ENCODE assay signal across 8 mouse cellular contexts in the genomic region with DNA sequence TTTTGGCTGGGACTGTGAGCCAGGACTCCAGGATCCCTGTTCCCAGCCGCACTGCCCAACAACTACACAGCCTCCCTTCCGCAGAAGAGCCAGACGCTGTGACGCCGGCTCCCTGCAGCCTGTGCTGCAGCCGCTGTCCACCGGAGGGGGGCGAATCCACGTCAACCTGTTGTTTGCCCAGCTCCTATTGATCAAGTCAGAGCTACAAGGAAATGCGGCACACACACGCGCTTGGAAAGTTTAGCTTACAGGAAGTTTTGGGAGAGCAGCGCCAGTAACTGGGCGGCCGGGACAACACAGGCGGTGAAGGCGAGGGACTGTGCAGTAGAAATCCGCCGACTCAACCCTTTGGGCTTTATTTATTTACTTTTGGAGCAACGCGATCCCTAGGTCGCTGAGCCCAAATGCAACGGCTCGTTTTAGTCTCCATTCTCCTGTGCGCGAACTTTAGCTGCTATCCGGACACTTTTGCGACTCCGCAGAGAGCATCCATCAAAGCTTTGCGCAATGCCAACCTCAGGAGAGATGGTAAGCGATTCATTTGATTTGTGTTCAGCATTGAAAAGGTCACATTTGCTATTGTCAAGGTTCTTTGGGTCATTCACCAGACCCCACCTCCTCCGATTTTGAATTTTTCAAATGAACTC. TPM values are rescaled to one million over a fixed set of nuclear protein-coding genes. Genes with fewer than 3 reads are reported as not detected.
DNase-seq lines count a peak whose midpoint lies in the region; ATAC-seq and TF ChIP-seq lines count a peak whose summit lies in the region.

A gene (plus strand): TSS at position 194 of the 647 bp plus-strand sequence.

- ATAC-seq in forebrain, postnatal 0 days = peak; percentile 82

- H3K9ac ChIP-seq in MEL (ENCODE audit: control insufficient read depth, low read depth, low read length, poor library complexity, severe bottlenecking) = no peak within 1 kb of the TSS
- H3K9ac ChIP-seq in forebrain, postnatal 0 days = 0 out of 2 replicates have a peak within 1 kb of the TSS, but pooled peaks have one; percentile 10

- TF ChIP-seq EP300 in MEL (IDR thresholded peaks at IDR 0.05; ENCODE audit: low read depth in 1 of 2, low read length in 2 of 2) = no peak

- peak; percentile 5 for TF ChIP-seq RAD21 in MEL (IDR thresholded peaks at IDR 0.05; ENCODE audit: low read depth, low read length)

- H3K79me2 ChIP-seq in MEL (ENCODE audit: control insufficient read depth, insufficient read depth, low read length, poor library complexity) = no peaks in the 10 kb centered on the region

- no peaks in the 10 kb centered on the region for H3K27me3 ChIP-seq in MEL (ENCODE audit: control insufficient read depth in 1 of 2, insufficient read depth in 2 of 2, low read length in 2 of 2)
- no peaks in the 10 kb centered on the region for H3K27me3 ChIP-seq in forebrain, postnatal 0 days (ENCODE audit: insufficient read depth, low read length)

- H3K27ac ChIP-seq in MEL (ENCODE audit: control insufficient read depth, low read depth, low read length) = no peak within 1 kb of the TSS
- no peak within 1 kb of the TSS for H3K27ac ChIP-seq in forebrain, postnatal 0 days (ENCODE audit: low read depth, low read length)
- H3K27ac ChIP-seq in layer of hippocampus, adult 2 months = peak within 1 kb of the TSS; percentile 61

- no peak for TF ChIP-seq POLR2A in MEL (IDR thresholded peaks at IDR 0.05; ENCODE audit: control insufficient read depth in 1 of 2, insufficient read depth in 1 of 2, low read depth in 1 of 2, low read length in 2 of 2, poor library complexity in 1 of 2)
- no peak for TF ChIP-seq POLR2A in brain, embryonic 14.5 days (IDR thresholded peaks at IDR 0.05; ENCODE audit: borderline replicate concordance, extremely low read depth, insufficient read depth, insufficient read length, poor library complexity, severe bottlenecking)

- H3K9me3 ChIP-seq in MEL (replicated peaks; ENCODE audit: insufficient read depth, low read length) = no peaks in the 10 kb centered on the region
- no peaks in the 10 kb centered on the region for H3K9me3 ChIP-seq in forebrain, postnatal 0 days (ENCODE audit: low read length)

- WGBS in forebrain, postnatal 0 days = 2% methylated on average over 32 of the region's 32 CpGs

- no peak for DNase-seq in MEL (ENCODE audit: low read depth, low spot score)
- peak; percentile 82 for DNase-seq in brain, embryonic 14.5 days (ENCODE audit: low read depth)
- DNase-seq in forebrain, postnatal 0 days = peak; percentile 41
- DNase-seq in heart, postnatal 4 days = peak; percentile 81
- DNase-seq in layer of hippocampus, adult 2 months (ENCODE audit: low spot score in 2 of 2) = peak in 1 of 2 experiments; percentile 9
- peak; percentile 76 for DNase-seq in lung, postnatal 10 days
- peak; percentile 11 for DNase-seq in retina, postnatal 7 days (ENCODE audit: low read depth, low spot score)
- no peak for DNase-seq in thymus, postnatal 10 days (ENCODE audit: low spot score in 2 of 2)

- no peak within 1 kb of the TSS for H3K4me3 ChIP-seq in MEL (ENCODE audit: control insufficient read depth in 1 of 2, insufficient read depth in 1 of 2, low read depth in 2 of 2, low read length in 2 of 2)
- peak within 1 kb of the TSS; percentile 33 for H3K4me3 ChIP-seq in forebrain, postnatal 0 days (ENCODE audit: low read depth, low read length)
- peak within 1 kb of the TSS; percentile 53 for H3K4me3 ChIP-seq in layer of hippocampus, adult 2 months

- peak within 1 kb of the TSS; percentile 60 for H3K4me2 ChIP-seq in forebrain, postnatal 0 days (ENCODE audit: low read depth)

- no peaks in the 10 kb centered on the region for H3K4me1 ChIP-seq in MEL (ENCODE audit: control insufficient read depth in 1 of 2, insufficient read depth in 2 of 2, low read length in 2 of 2)
- H3K4me1 ChIP-seq in forebrain, postnatal 0 days (ENCODE audit: insufficient read depth) = peaks cover 2% of the 10 kb centered on the region; the same call in 1 of the 2 replicates

- H3K36me3 ChIP-seq in MEL (ENCODE audit: control insufficient read depth in 1 of 2, insufficient read depth in 2 of 2, low read length in 2 of 2) = no peaks in the 10 kb centered on the region
- no peaks in the 10 kb centered on the region for H3K36me3 ChIP-seq in forebrain, postnatal 0 days (ENCODE audit: insufficient read depth)

- TF ChIP-seq CTCF in MEL (IDR thresholded peaks at IDR 0.05 in 2 of 3, conservative IDR thresholded peaks at IDR 0.05 in 1 of 3; ENCODE audit: control insufficient read depth in 1 of 3, insufficient read depth in 1 of 3, low read depth in 2 of 3, low read length in 3 of 3, poor library complexity in 1 of 3, severe bottlenecking in 1 of 3) = peak in 2 of 3 experiments; percentile 14 to 36; a peak in 4 of 6 replicates
- peak; percentile 60 for TF ChIP-seq CTCF in brain, embryonic 14.5 days (IDR thresholded peaks at IDR 0.05; ENCODE audit: borderline replicate concordance, extremely low read depth, insufficient read depth, insufficient read length)
- TF ChIP-seq CTCF in forebrain, postnatal 0 days (IDR thresholded peaks at IDR 0.05; ENCODE audit: low read depth) = peak; percentile 58
- TF ChIP-seq CTCF in layer of hippocampus, adult 2 months (conservative IDR thresholded peaks at IDR 0.05) = peak; percentile 64

TF ChIP-seq in MEL, 35 proteins besides CTCF, POLR2A, EP300 and RAD21:
- TF ChIP-seq TBP (IDR thresholded peaks at IDR 0.05; ENCODE audit: low read depth, low read length) = no peak
- TF ChIP-seq MAX (IDR thresholded peaks at IDR 0.05; ENCODE audit: low read length) = no peak
- TF ChIP-seq NRF1 (IDR thresholded peaks at IDR 0.05; ENCODE audit: insufficient read depth, low read depth, low read length, poor library complexity, severe bottlenecking) = no peak
- TF ChIP-seq CHD2 (IDR thresholded peaks at IDR 0.05; ENCODE audit: low read length) = no peak
- no peak for TF ChIP-seq ETS1 (IDR thresholded peaks at IDR 0.05; ENCODE audit: low read depth, low read length)
- no peak for TF ChIP-seq USF1 (IDR thresholded peaks at IDR 0.05; ENCODE audit: low read depth, low read length)
- no peak for TF ChIP-seq POLR2AphosphoS5 (IDR thresholded peaks at IDR 0.05; ENCODE audit: borderline replicate concordance, low read depth, low read length)
- TF ChIP-seq MXI1 (IDR thresholded peaks at IDR 0.05; ENCODE audit: low read depth, low read length) = no peak
- no peak for TF ChIP-seq ZKSCAN1 (IDR thresholded peaks at IDR 0.05; ENCODE audit: low read depth, low read length)
- no peak for TF ChIP-seq USF2 (IDR thresholded peaks at IDR 0.05; ENCODE audit: borderline replicate concordance in 1 of 2, insufficient read depth in 1 of 2, low read depth in 1 of 2, low read length in 2 of 2)
- TF ChIP-seq GABPA (IDR thresholded peaks at IDR 0.05; ENCODE audit: low read depth, low read length) = no peak
- no peak for TF ChIP-seq JUND (IDR thresholded peaks at IDR 0.05; ENCODE audit: low read depth, low read length)
- TF ChIP-seq NELFE (IDR thresholded peaks at IDR 0.05; ENCODE audit: low read depth, low read length) = no peak
- no peak for TF ChIP-seq SMC3 (IDR thresholded peaks at IDR 0.05; ENCODE audit: low read depth, low read length)
- no peak for TF ChIP-seq UBTF (IDR thresholded peaks at IDR 0.05; ENCODE audit: borderline replicate concordance, insufficient read depth, low read depth, low read length)
- TF ChIP-seq SIN3A (IDR thresholded peaks at IDR 0.05; ENCODE audit: low read length) = no peak
- no peak for TF ChIP-seq BHLHE40 (IDR thresholded peaks at IDR 0.05; ENCODE audit: borderline replicate concordance, low read depth, low read length)

RNA-seq across cellular contexts. Expression of the gene that starts here (rescaled TPM):
- not detected in 2 replicates for total RNA-seq in MEL (2012; rRNA removed)
- not detected for polyA plus RNA-seq in MEL (2012; ENCODE audit: insufficient read depth in 1 of 2, insufficient read length in 2 of 2, low read depth in 1 of 2, low replicate concordance in 2 of 2, missing spikeins in 1 of 2)
- polyA plus RNA-seq in brain, embryonic 14.5 days (2012; rRNA removed) = 0.81 and 1.3 TPM in 2 replicates
- 2.4 and 4.5 TPM in 2 replicates for total RNA-seq in forebrain, postnatal 0 days (2014; rRNA removed)
- polyA plus RNA-seq in forebrain, postnatal 0 days (2015; fragmentation: Nextera tagmentation; extraction: Ambion mirVana) = 2.5 and 2.8 TPM in 2 replicates
- total RNA-seq in heart, postnatal 4 days (2021) = 1 to 10 TPM; 6.6 to 8.6 TPM
- 1 to 10 TPM; 4.0 to 4.1 TPM for total RNA-seq in layer of hippocampus, adult 2 months (2021)

Comparison
In these comparisons a context has a peak if more than half of its experiments do, and no peak if none do; other contexts are left out.
1. DNase-seq: peak in brain, embryonic 14.5 days (single experiment), forebrain, postnatal 0 days (single experiment), heart, postnatal 4 days (single experiment), lung, postnatal 10 days (single experiment) and retina, postnatal 7 days (single experiment); none in MEL (single experiment) and thymus, postnatal 10 days (0 of 2).
2. H3K4me3 ChIP-seq: peak in forebrain, postnatal 0 days (single experiment) and layer of hippocampus, adult 2 months (single experiment); none in MEL (0 of 2).
3. Peak in every context shown above with its lines, with median percentiles within 50 percentile points of each other: CTCF ChIP-seq.